Mouse (Mus musculus): ENCODE results near the gene Gm44965. TPM values are rescaled to one million over a fixed set of nuclear protein-coding genes. Genes with fewer than 3 reads are reported as not detected.
A peak's percentile ranks its signal among the peaks of the same experiment; 100 is the strongest.

Gene Gm44965
- polyA plus RNA-seq, 1 experiment from 2014 or later, result not detected

GRCm38 (mm10) chr6:48566312-48566711, 27.4 kb upstream of the Gm44965 start:
- no peak for TF ChIP-seq EP300 (IDR thresholded peaks at IDR 0.05)
- TF ChIP-seq CTCF (IDR thresholded peaks at IDR 0.05), result no peak
- H3K4me1 ChIP-seq (ENCODE audit: insufficient read depth, low read depth, low read length), result peaks cover 8% of the 10 kb centered on the region; the same call in 1 of the 2 replicates
- H3K27ac ChIP-seq (ENCODE audit: low read length), result no peak overlapping the region
- WGBS, result 27% methylated on average over 5 of the region's 5 CpGs
- peak; percentile 42 for ATAC-seq
- H3K4me3 ChIP-seq (ENCODE audit: low read depth, low read length), result no peak overlapping the region
- H3K27me3 ChIP-seq (replicated peaks; ENCODE audit: insufficient read depth, low read length), result no peaks in the 10 kb centered on the region
- DNase-seq (ENCODE audit: low spot score), result no peak
- no peak overlapping the region for H3K4me2 ChIP-seq (replicated peaks; ENCODE audit: low read depth, low read length)
- no peak overlapping the region for H3K9ac ChIP-seq (replicated peaks; ENCODE audit: low read depth)
- no peaks in the 10 kb centered on the region for H3K9me3 ChIP-seq (ENCODE audit: low read length)
- no peaks in the 10 kb centered on the region for H3K36me3 ChIP-seq (ENCODE audit: insufficient read depth, low read length)

GRCm38 (mm10) chr6:48568036-48568984, 25.4 kb upstream of the Gm44965 start:
- Histone ChIP-seq H3K9ac (replicated peaks; ENCODE audit: low read depth) (no peak overlapping the region), H3K36me3 (ENCODE audit: insufficient read depth, low read length) (no peaks in the 10 kb centered on the region), H3K9me3 (ENCODE audit: low read length) (no peaks in the 10 kb centered on the region), H3K4me2 (replicated peaks; ENCODE audit: low read depth, low read length) (no peak overlapping the region), H3K4me1 (ENCODE audit: insufficient read depth, low read depth, low read length) (peaks cover 9% of the 10 kb centered on the region; the same call in 1 of the 2 replicates), H3K27ac (ENCODE audit: low read length) (no peak overlapping the region), H3K27me3 (replicated peaks; ENCODE audit: insufficient read depth, low read length) (no peaks in the 10 kb centered on the region), H3K4me3 (ENCODE audit: low read depth, low read length) (no peak overlapping the region)
- ATAC-seq, result peak; percentile 23
- TF ChIP-seq EP300 (IDR thresholded peaks at IDR 0.05) (no peak), CTCF (IDR thresholded peaks at IDR 0.05) (no peak)
- peak; percentile 47 for DNase-seq (ENCODE audit: low spot score)
- 47% methylated on average over 20 of the region's 21 CpGs for WGBS

- H3K9me3 ChIP-seq (ENCODE audit: low read length), result no peaks in the 10 kb centered on the region
- no peaks in the 10 kb centered on the region for H3K27me3 ChIP-seq (replicated peaks; ENCODE audit: insufficient read depth, low read length)
- H3K4me1 ChIP-seq (ENCODE audit: insufficient read depth, low read depth, low read length), result peaks cover 9% of the 10 kb centered on the region; the same call in 1 of the 2 replicates
- WGBS, result 65% methylated on average over 8 of the region's 8 CpGs
- no peak for ATAC-seq
- no peak overlapping the region for H3K9ac ChIP-seq (replicated peaks; ENCODE audit: low read depth)
- H3K36me3 ChIP-seq (ENCODE audit: insufficient read depth, low read length), result no peaks in the 10 kb centered on the region
- DNase-seq (ENCODE audit: low spot score), result no peak
- no peak overlapping the region for H3K27ac ChIP-seq (ENCODE audit: low read length)
- no peak overlapping the region for H3K4me2 ChIP-seq (replicated peaks; ENCODE audit: low read depth, low read length)
- TF ChIP-seq CTCF (IDR thresholded peaks at IDR 0.05) (no peak), EP300 (IDR thresholded peaks at IDR 0.05) (no peak)
- no peak overlapping the region for H3K4me3 ChIP-seq (ENCODE audit: low read depth, low read length)
Measured at GRCm38 (mm10) chr6:48569065-48569807, 24.5 kb upstream of the Gm44965 start.

- H3K27ac ChIP-seq (ENCODE audit: low read length), result peak overlapping the region; percentile 63
- 92% methylated on average over 5 of the region's 5 CpGs for WGBS
- DNase-seq (ENCODE audit: low spot score) (no peak), ATAC-seq (no peak)
- no peak for TF ChIP-seq EP300 (IDR thresholded peaks at IDR 0.05)
- TF ChIP-seq CTCF (IDR thresholded peaks at IDR 0.05), result no peak
- no peaks in the 10 kb centered on the region for H3K9me3 ChIP-seq (ENCODE audit: low read length)
- peak overlapping the region; percentile 40 for H3K4me2 ChIP-seq (replicated peaks; ENCODE audit: low read depth, low read length)
- peak overlapping the region; percentile 19; the same call in 1 of the 2 replicates for H3K9ac ChIP-seq (replicated peaks; ENCODE audit: low read depth)
- no peaks in the 10 kb centered on the region for H3K36me3 ChIP-seq (ENCODE audit: insufficient read depth, low read length)
- no peaks in the 10 kb centered on the region for H3K27me3 ChIP-seq (replicated peaks; ENCODE audit: insufficient read depth, low read length)
- peak overlapping the region; percentile 15 for H3K4me3 ChIP-seq (ENCODE audit: low read depth, low read length)
- peaks cover 9% of the 10 kb centered on the region; the same call in 1 of the 2 replicates for H3K4me1 ChIP-seq (ENCODE audit: insufficient read depth, low read depth, low read length)
Measured at GRCm38 (mm10) chr6:48572014-48572413, 21.7 kb upstream of the Gm44965 start.

- peak within 1 kb of the TSS; percentile 63 for H3K27ac ChIP-seq (ENCODE audit: low read length)
- no peaks in the 10 kb centered on the region for H3K27me3 ChIP-seq (replicated peaks; ENCODE audit: insufficient read depth, low read length)
- H3K4me2 ChIP-seq (replicated peaks; ENCODE audit: low read depth, low read length), result peak within 1 kb of the TSS; percentile 40
- TF ChIP-seq EP300 (IDR thresholded peaks at IDR 0.05) (no peak), CTCF (IDR thresholded peaks at IDR 0.05) (no peak)
- H3K4me1 ChIP-seq (ENCODE audit: insufficient read depth, low read depth, low read length), result peaks cover 9% of the 10 kb centered on the region; the same call in 1 of the 2 replicates
- H3K4me3 ChIP-seq (ENCODE audit: low read depth, low read length), result peak within 1 kb of the TSS; percentile 15
- DNase-seq (ENCODE audit: low spot score), result peak; percentile 75
- H3K36me3 ChIP-seq (ENCODE audit: insufficient read depth, low read length), result no peaks in the 10 kb centered on the region
- peak; percentile 83 for ATAC-seq
- WGBS, result 21% methylated on average over 6 of the region's 6 CpGs
- peak within 1 kb of the TSS; percentile 19; the same call in 1 of the 2 replicates for H3K9ac ChIP-seq (replicated peaks; ENCODE audit: low read depth)
- no peaks in the 10 kb centered on the region for H3K9me3 ChIP-seq (ENCODE audit: low read length)
Measured at GRCm38 (mm10) chr6:48572572-48573061, 21.1 kb upstream of the Gm44965 start, which contains the start of gene Rarres2. Gene Rarres2, minus strand, starts transcription at chr6:48572789.

GRCm38 (mm10) chr6:48573280-48573679, 20.5 kb upstream of the Gm44965 start:
- DNase-seq (ENCODE audit: low spot score), result peak; percentile 46
- Histone ChIP-seq H3K4me3 (ENCODE audit: low read depth, low read length) (no peak overlapping the region), H3K4me1 (ENCODE audit: insufficient read depth, low read depth, low read length) (peaks cover 8% of the 10 kb centered on the region; the same call in 1 of the 2 replicates), H3K4me2 (replicated peaks; ENCODE audit: low read depth, low read length) (no peak overlapping the region), H3K9ac (replicated peaks; ENCODE audit: low read depth) (no peak overlapping the region), H3K9me3 (ENCODE audit: low read length) (no peaks in the 10 kb centered on the region), H3K27ac (ENCODE audit: low read length) (peak overlapping the region; percentile 55), H3K27me3 (replicated peaks; ENCODE audit: insufficient read depth, low read length) (no peaks in the 10 kb centered on the region), H3K36me3 (ENCODE audit: insufficient read depth, low read length) (no peaks in the 10 kb centered on the region)
- ATAC-seq, result peak; percentile 34
- 31% methylated on average over 10 of the region's 10 CpGs for WGBS
- TF ChIP-seq EP300 (IDR thresholded peaks at IDR 0.05) (no peak), CTCF (IDR thresholded peaks at IDR 0.05) (no peak)

Measured in lung, postnatal 0 days (tissue).